In genomic region chr15:10648372-10649109, GRCm38 (mm10) we compare ENCODE assay signal across 8 mouse cellular contexts.
DNase-seq lines count a peak whose midpoint lies in the region; ATAC-seq lines count a peak whose summit lies in the region.

No protein-coding gene starts in this region.

- H3K4me1 ChIP-seq in heart, embryonic 12.5 days (replicated peaks) = peaks cover 16% of the 10 kb centered on the region
- peaks cover 13% of the 10 kb centered on the region; the same call in 1 of the 2 replicates for H3K4me1 ChIP-seq in neural tube, embryonic 15.5 days

- H3K4me2 ChIP-seq in heart, embryonic 12.5 days = peak overlapping the region; percentile 32; the same call in 1 of the 2 replicates
- H3K4me2 ChIP-seq in neural tube, embryonic 15.5 days = no peak overlapping the region

- no peaks in the 10 kb centered on the region for H3K9me3 ChIP-seq in heart, embryonic 12.5 days (replicated peaks)
- no peaks in the 10 kb centered on the region for H3K9me3 ChIP-seq in neural tube, embryonic 15.5 days (replicated peaks)

- ATAC-seq in heart, embryonic 12.5 days (ENCODE audit: insufficient number of reproducible peaks, low FRiP score) = peak; percentile 57; the same call in 1 of the 2 replicates
- no peak for ATAC-seq in neural tube, embryonic 15.5 days (ENCODE audit: low FRiP score)

- no peak overlapping the region for H3K27ac ChIP-seq in heart, embryonic 12.5 days (ENCODE audit: poor library complexity, severe bottlenecking)
- 0 out of 2 replicates have a peak overlapping the region, but pooled peaks have one; percentile 41 for H3K27ac ChIP-seq in neural tube, embryonic 15.5 days (replicated peaks)

- no peak overlapping the region for H3K4me3 ChIP-seq in heart, embryonic 12.5 days
- no peak overlapping the region for H3K4me3 ChIP-seq in neural tube, embryonic 15.5 days (replicated peaks)

- no peak overlapping the region for H3K9ac ChIP-seq in heart, embryonic 12.5 days
- no peak overlapping the region for H3K9ac ChIP-seq in neural tube, embryonic 15.5 days (replicated peaks)

- peaks cover 8% of the 10 kb centered on the region; the same call in 1 of the 2 replicates for H3K27me3 ChIP-seq in heart, embryonic 12.5 days (replicated peaks)
- no peaks in the 10 kb centered on the region for H3K27me3 ChIP-seq in neural tube, embryonic 15.5 days (replicated peaks)

- peak; percentile 29 for DNase-seq in ovary, postnatal 36 days (ENCODE audit: low spot score)
- no peak for DNase-seq in ovary, postnatal 10 days (ENCODE audit: low spot score)
- peak; percentile 74 for DNase-seq in kidney, postnatal 14 days
- DNase-seq in left cerebral cortex, postnatal 25 days (ENCODE audit: low spot score in 2 of 2) = no peak
- DNase-seq in thymus, postnatal 10 days (ENCODE audit: low spot score in 2 of 2) = no peak
- DNase-seq in urinary bladder, postnatal 36 days (ENCODE audit: low spot score in 2 of 2) = no peak

- no peaks in the 10 kb centered on the region for H3K36me3 ChIP-seq in heart, embryonic 12.5 days
- H3K36me3 ChIP-seq in neural tube, embryonic 15.5 days = no peaks in the 10 kb centered on the region

- intact Hi-C loops in left cerebral cortex, postnatal 25 days (cut with DNase I) = no loop called here

- 22% methylated on average over 6 of the region's 6 CpGs for WGBS in heart, embryonic 12.5 days
- 9% methylated on average over 6 of the region's 6 CpGs for WGBS in neural tube, embryonic 15.5 days

Comparison
In these comparisons a context has a peak if more than half of its experiments do, and no peak if none do; other contexts are left out.
1. DNase-seq: peak in ovary, postnatal 36 days (single experiment) and kidney, postnatal 14 days (single experiment); none in ovary, postnatal 10 days (single experiment), left cerebral cortex, postnatal 25 days (0 of 2), thymus, postnatal 10 days (0 of 2) and urinary bladder, postnatal 36 days (0 of 2).